Mouse (Mus musculus) megakaryocyte-erythroid progenitor cell, adult 5-6 weeks (primary cell): ENCODE measurements around the gene Dbh. TPM values are rescaled to one million over a fixed set of nuclear protein-coding genes. Genes with fewer than 3 reads are reported as not detected.

Source experiments
- ATAC-seq: replicated peaks from 2 replicates; pipeline ENCODE4 v1.8.0; 2016; ENCODE audit warnings: mild to moderate bottlenecking, inconsistent platforms; ENCODE audit not compliant: severe bottlenecking, poor library complexity, low FRiP score, low TSS enrichment
- total RNA-seq, 2 experiments: library from RNA; stranded (forward) in 1 of 2; stranded (reverse) in 1 of 2; fragments of 200-1000, 215-1000 nt in 1 of 2; fragments of >200 nt in 1 of 2; fragmentation: Nextera tagmentation in 1 of 2; gene quantifications; 2 replicates each; pipeline ENCODE4 v1.2.3; 2014 to 2017

Dbh gene
- total RNA-seq, 2 experiments from 2014 or later: not detected

GRCm38 (mm10) chr2:27210676-27211210 lies 45.7 kb downstream of the Dbh start:
- ATAC-seq: no peak

DNA sequence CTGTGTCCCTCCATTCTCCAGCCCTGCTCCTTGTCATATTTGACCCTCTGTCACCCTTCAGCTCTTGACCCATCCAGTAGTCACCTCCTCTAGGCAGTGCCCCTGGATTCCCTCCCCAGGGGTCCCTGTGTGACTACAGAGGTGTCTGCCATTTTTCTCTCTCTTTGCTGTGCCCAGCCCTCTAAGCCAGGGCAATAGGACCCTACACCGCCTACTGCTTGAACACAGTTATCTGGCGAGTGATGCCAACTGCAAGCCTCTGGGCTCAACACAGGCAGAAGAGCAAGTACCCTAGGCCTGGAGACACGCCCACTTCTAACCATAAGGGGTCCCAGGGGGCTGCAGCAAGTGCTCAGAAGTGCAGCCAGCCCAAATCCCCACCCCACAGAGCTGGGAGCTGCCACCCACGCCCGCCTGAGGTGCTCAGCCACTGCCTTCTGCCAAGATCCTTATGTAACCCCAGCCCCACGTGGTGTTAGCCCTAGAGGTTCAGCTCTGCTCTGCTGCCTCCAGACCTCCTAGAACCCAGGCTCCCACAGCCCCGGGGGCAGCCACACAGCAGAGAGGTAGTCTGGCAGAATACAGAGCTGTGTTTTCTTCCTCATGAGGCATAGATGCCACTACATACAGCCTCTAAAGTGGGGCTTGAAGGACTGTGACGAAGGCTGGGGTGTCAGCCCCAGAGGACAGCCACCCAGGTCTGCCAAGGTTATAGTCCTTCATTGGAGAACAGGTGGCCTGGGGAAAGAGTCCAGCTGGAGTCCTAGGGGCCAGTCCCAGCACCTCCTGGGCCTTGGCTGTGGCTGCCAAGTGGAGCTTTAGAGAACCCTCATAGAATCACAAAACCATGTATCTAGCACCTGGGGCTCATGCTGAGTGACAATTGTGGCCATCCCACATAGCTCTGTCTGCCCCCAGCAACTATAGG lies 47.2 kb downstream of the Dbh start:
- ATAC-seq: no peak

GRCm38 (mm10) chr2:27215537-27215936 lies 50.5 kb downstream of the Dbh start:
- ATAC-seq: no peak

- no peak for ATAC-seq
Observed at GRCm38 (mm10) chr2:27218121-27218544, 53.1 kb downstream of the Dbh start.

GRCm38 (mm10) chr2:27218569-27218968 lies 53.5 kb downstream of the Dbh start:
- ATAC-seq: no peak

DNA sequence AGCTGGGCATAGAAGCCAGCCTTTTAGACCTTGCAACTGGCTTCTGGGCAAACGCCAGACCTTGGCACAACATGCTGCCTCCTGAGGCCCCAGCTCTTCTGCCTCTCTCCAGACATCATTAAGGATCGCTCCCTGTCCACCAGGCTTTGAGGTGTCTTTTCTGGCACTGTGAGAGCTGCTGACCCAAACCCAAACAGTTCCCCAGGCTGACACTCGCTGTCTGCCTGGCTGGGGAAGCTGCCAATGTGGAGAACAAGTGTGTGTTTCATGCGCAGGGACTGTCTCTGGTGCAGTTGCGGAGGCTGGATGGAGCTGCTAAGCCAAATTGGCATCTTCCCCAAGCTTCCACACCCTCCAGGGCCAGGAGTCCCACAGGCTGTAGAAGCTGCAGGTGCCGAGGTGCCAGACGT lies 58.0 kb downstream of the Dbh start:
- ATAC-seq: no peak

GRCm38 (mm10) chr2:27226572-27226971 lies 61.5 kb downstream of the Dbh start:
- ATAC-seq: no peak

DNA sequence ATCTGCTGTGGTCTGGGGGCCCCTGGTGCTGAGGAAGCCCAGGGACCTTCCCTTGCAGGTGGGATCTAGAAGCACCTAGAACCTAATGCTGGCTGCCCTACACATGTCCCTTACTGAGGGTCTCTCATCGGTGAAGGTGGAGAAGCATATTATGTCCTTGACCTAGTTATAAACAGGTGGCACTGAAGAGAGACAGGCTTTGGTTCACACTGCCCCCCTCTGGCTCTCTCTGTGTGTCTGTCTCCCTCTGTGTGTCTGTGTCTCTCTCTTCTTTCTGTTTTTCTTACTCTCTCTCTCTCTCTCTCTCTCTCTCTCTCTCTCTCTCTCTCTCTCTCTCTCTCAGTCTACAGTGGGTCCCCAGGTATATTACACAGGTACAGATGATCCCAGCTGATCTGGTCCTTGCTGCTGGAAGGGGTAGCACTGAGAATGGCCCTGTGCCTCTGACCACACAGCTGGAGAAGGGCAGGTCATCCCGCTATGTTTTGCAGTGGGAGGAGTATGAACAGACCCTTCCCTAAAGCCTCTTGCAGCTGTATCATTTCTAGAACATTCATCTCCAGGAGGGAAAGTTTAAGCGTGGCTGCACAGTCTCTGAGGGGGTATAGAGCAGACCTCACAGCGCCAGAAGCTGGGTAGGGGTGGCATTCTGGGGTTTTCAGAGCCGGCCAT lies 63.9 kb downstream of the Dbh start:
- ATAC-seq: no peak

DNA sequence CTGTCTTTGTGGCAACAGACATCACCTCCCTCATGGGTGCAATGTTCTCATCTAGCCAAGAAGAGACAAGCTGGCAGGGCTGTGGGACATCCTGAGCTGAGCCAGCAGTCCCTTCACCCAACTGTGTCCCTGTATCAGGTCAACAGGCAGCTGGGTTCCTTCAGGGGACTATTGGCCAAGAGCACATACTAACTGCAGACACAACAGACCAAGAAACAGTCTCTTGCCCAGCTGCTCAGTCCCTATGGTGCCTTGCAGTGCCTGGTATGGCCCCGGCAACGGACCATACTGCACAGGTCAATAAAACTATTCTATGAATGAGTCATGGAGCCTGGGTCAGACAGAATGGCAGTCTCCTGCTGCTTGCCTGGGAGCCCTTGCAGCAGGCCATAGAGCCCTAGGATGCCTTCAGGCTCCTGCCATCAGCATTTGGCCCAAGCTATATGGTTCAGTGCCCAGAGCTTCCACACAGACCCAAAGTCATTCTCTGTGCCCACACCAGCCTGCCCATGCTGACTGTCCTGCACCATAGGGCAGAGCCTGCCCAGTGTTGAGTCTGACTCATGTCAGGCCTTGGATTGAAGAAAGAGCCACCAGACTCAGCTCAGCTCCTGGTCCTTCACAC lies 64.6 kb downstream of the Dbh start:
- no peak for ATAC-seq

- ATAC-seq: no peak
Observed at GRCm38 (mm10) chr2:27232376-27232775, 67.3 kb downstream of the Dbh start.

Other genes with a start within 250 kb of the Dbh start
- 68.8 and 80.3 TPM in 2 replicates for gene Surf2, start 248.9 kb upstream of the Dbh start, total RNA-seq (2014; fragmentation: Nextera tagmentation)
- 118 and 146 TPM in 2 replicates for gene Surf2, start 248.9 kb upstream of the Dbh start, total RNA-seq (2017)
- gene Surf1, start 248.7 kb upstream of the Dbh start, total RNA-seq (2014; fragmentation: Nextera tagmentation): 50.5 and 58.4 TPM in 2 replicates
- 38.0 and 41.7 TPM in 2 replicates for gene Surf1, start 248.7 kb upstream of the Dbh start, total RNA-seq (2017)
- gene Surf4, start 231.3 kb upstream of the Dbh start, total RNA-seq (2014; fragmentation: Nextera tagmentation): 59.8 and 76.8 TPM in 2 replicates
- 34.1 and 52.4 TPM in 2 replicates for gene Surf4, start 231.3 kb upstream of the Dbh start, total RNA-seq (2017)
- gene Stkld1, start 231.2 kb upstream of the Dbh start, total RNA-seq (2014; fragmentation: Nextera tagmentation): not detected in 2 replicates
- not detected in 2 replicates for gene Stkld1, start 231.2 kb upstream of the Dbh start, total RNA-seq (2017)
- gene Rexo4, start 200.8 kb upstream of the Dbh start, total RNA-seq (2014; fragmentation: Nextera tagmentation): 56.8 and 61.2 TPM in 2 replicates
- 95.7 and 109 TPM in 2 replicates for gene Rexo4, start 200.8 kb upstream of the Dbh start, total RNA-seq (2017)
- gene Adamts13, start 191.8 kb upstream of the Dbh start, total RNA-seq (2014; fragmentation: Nextera tagmentation): 2.3 TPM in 1 of 2 replicates, not detected in the other
- gene Adamts13, start 191.8 kb upstream of the Dbh start, total RNA-seq (2017): not detected in 2 replicates
- 28.2 and 29.2 TPM in 2 replicates for gene Cacfd1, start 155.3 kb upstream of the Dbh start, total RNA-seq (2014; fragmentation: Nextera tagmentation)
- gene Cacfd1, start 155.3 kb upstream of the Dbh start, total RNA-seq (2017): 5.5 and 14.6 TPM in 2 replicates
- 0.62 TPM in 1 of 2 replicates, not detected in the other for gene Slc2a6, start 137.2 kb upstream of the Dbh start, total RNA-seq (2014; fragmentation: Nextera tagmentation)
- gene Slc2a6, start 137.2 kb upstream of the Dbh start, total RNA-seq (2017): 0.05 and 1.0 TPM in 2 replicates
- not detected in 2 replicates for gene Mymk, start 93.1 kb upstream of the Dbh start, total RNA-seq (2014; fragmentation: Nextera tagmentation)
- not detected in 2 replicates for gene Mymk, start 93.1 kb upstream of the Dbh start, total RNA-seq (2017)
- gene Adamtsl2, start 85.9 kb upstream of the Dbh start, total RNA-seq (2014; fragmentation: Nextera tagmentation): 1.2 TPM in 1 of 2 replicates, not detected in the other
- not detected in 2 replicates for gene Adamtsl2, start 85.9 kb upstream of the Dbh start, total RNA-seq (2017)
- not detected in 2 replicates for gene Fam163b, start 22.7 kb upstream of the Dbh start, total RNA-seq (2014; fragmentation: Nextera tagmentation)
- gene Fam163b, start 22.7 kb upstream of the Dbh start, total RNA-seq (2017): not detected in 2 replicates
- gene Sardh, start 83.1 kb downstream of the Dbh start, total RNA-seq (2014; fragmentation: Nextera tagmentation): not detected in 2 replicates
- gene Sardh, start 83.1 kb downstream of the Dbh start, total RNA-seq (2017): not detected in 2 replicates